Mouse (Mus musculus): ENCODE measurements around the gene Asgr1. TPM values are rescaled to one million over a fixed set of nuclear protein-coding genes. Genes with fewer than 3 reads are reported as not detected.

The Asgr1 gene
- polyA plus RNA-seq, 1 experiment from 2014 or later = 6.0 TPM

- peak overlapping the region; percentile 71 for H3K4me2 ChIP-seq (ENCODE audit: low read depth, low read length)
- H3K4me3 ChIP-seq (ENCODE audit: low read depth, low read length) = peak overlapping the region; percentile 63
- peaks cover 33% of the 10 kb centered on the region for H3K27me3 ChIP-seq (ENCODE audit: control insufficient read depth, insufficient read depth, low read depth, low read length)
- H3K4me1 ChIP-seq (ENCODE audit: control insufficient read depth, low read depth, low read length) = peaks cover 26% of the 10 kb centered on the region
- H3K9me3 ChIP-seq (replicated peaks; ENCODE audit: control insufficient read depth, low read length) = no peaks in the 10 kb centered on the region
- WGBS (ENCODE audit: insufficient replicate concordance) = 4% methylated on average over 40 of the region's 40 CpGs
- H3K9ac ChIP-seq (ENCODE audit: low read depth, low read length) = peak overlapping the region; percentile 9
- no peaks in the 10 kb centered on the region for H3K36me3 ChIP-seq (ENCODE audit: control insufficient read depth, insufficient read depth)
- peak overlapping the region; percentile 7 for H3K27ac ChIP-seq (ENCODE audit: low read length)
- ATAC-seq (ENCODE audit: low read depth) = peak; percentile 80
These were observed 32.4 kb upstream of the Asgr1 start for GRCm38 (mm10) chr11:70021264-70022132.

- H3K4me1 ChIP-seq (ENCODE audit: control insufficient read depth, low read depth, low read length) = peaks cover 21% of the 10 kb centered on the region
- no peak for ATAC-seq (ENCODE audit: low read depth)
- H3K9ac ChIP-seq (ENCODE audit: low read depth, low read length) = no peak overlapping the region
- no peak overlapping the region for H3K27ac ChIP-seq (ENCODE audit: low read length)
- H3K27me3 ChIP-seq (ENCODE audit: control insufficient read depth, insufficient read depth, low read depth, low read length) = peaks cover 38% of the 10 kb centered on the region
- no peaks in the 10 kb centered on the region for H3K9me3 ChIP-seq (replicated peaks; ENCODE audit: control insufficient read depth, low read length)
- no peaks in the 10 kb centered on the region for H3K36me3 ChIP-seq (ENCODE audit: control insufficient read depth, insufficient read depth)
- 8% methylated on average over 25 of the region's 29 CpGs for WGBS (ENCODE audit: insufficient replicate concordance)
- no peak overlapping the region; the same call in 1 of the 2 replicates for H3K4me3 ChIP-seq (ENCODE audit: low read depth, low read length)
- H3K4me2 ChIP-seq (ENCODE audit: low read depth, low read length) = peak overlapping the region; percentile 34; the same call in 1 of the 2 replicates
These were observed 30.3 kb upstream of the Asgr1 start for GRCm38 (mm10) chr11:70023481-70024150.

GRCm38 (mm10) chr11:70024151-70024514 is 29.8 kb upstream of the Asgr1 start:
- no peak overlapping the region for H3K9ac ChIP-seq (ENCODE audit: low read depth, low read length)
- peaks cover 38% of the 10 kb centered on the region for H3K27me3 ChIP-seq (ENCODE audit: control insufficient read depth, insufficient read depth, low read depth, low read length)
- H3K4me1 ChIP-seq (ENCODE audit: control insufficient read depth, low read depth, low read length) = peaks cover 21% of the 10 kb centered on the region
- no peak overlapping the region for H3K4me3 ChIP-seq (ENCODE audit: low read depth, low read length)
- no peak for ATAC-seq (ENCODE audit: low read depth)
- peak overlapping the region; percentile 34; the same call in 1 of the 2 replicates for H3K4me2 ChIP-seq (ENCODE audit: low read depth, low read length)
- no peaks in the 10 kb centered on the region for H3K9me3 ChIP-seq (replicated peaks; ENCODE audit: control insufficient read depth, low read length)
- WGBS (ENCODE audit: insufficient replicate concordance) = 20% methylated on average over 6 of the region's 6 CpGs
- no peak overlapping the region for H3K27ac ChIP-seq (ENCODE audit: low read length)
- no peaks in the 10 kb centered on the region for H3K36me3 ChIP-seq (ENCODE audit: control insufficient read depth, insufficient read depth)

GRCm38 (mm10) chr11:70026689-70027088 is 27.2 kb upstream of the Asgr1 start:
- Histone ChIP-seq H3K4me1 (ENCODE audit: control insufficient read depth, low read depth, low read length) (peaks cover 11% of the 10 kb centered on the region), H3K27ac (ENCODE audit: low read length) (no peak overlapping the region), H3K4me2 (ENCODE audit: low read depth, low read length) (peak overlapping the region; percentile 15; the same call in 1 of the 2 replicates), H3K36me3 (ENCODE audit: control insufficient read depth, insufficient read depth) (no peaks in the 10 kb centered on the region), H3K9ac (ENCODE audit: low read depth, low read length) (no peak overlapping the region), H3K27me3 (ENCODE audit: control insufficient read depth, insufficient read depth, low read depth, low read length) (peaks cover 36% of the 10 kb centered on the region), H3K9me3 (replicated peaks; ENCODE audit: control insufficient read depth, low read length) (no peaks in the 10 kb centered on the region), H3K4me3 (ENCODE audit: low read depth, low read length) (no peak overlapping the region)
- ATAC-seq (ENCODE audit: low read depth) = peak; percentile 52
- WGBS (ENCODE audit: insufficient replicate concordance) = 39% methylated on average over 19 of the region's 19 CpGs

GRCm38 (mm10) chr11:70027397-70027796 is 26.5 kb upstream of the Asgr1 start:
- Histone ChIP-seq H3K4me1 (ENCODE audit: control insufficient read depth, low read depth, low read length) (peaks cover 9% of the 10 kb centered on the region), H3K9me3 (replicated peaks; ENCODE audit: control insufficient read depth, low read length) (no peaks in the 10 kb centered on the region), H3K27ac (ENCODE audit: low read length) (no peak overlapping the region), H3K36me3 (ENCODE audit: control insufficient read depth, insufficient read depth) (no peaks in the 10 kb centered on the region), H3K27me3 (ENCODE audit: control insufficient read depth, insufficient read depth, low read depth, low read length) (peaks cover 30% of the 10 kb centered on the region), H3K4me3 (ENCODE audit: low read depth, low read length) (no peak overlapping the region), H3K4me2 (ENCODE audit: low read depth, low read length) (no peak overlapping the region), H3K9ac (ENCODE audit: low read depth, low read length) (no peak overlapping the region)
- 60% methylated on average over 9 of the region's 9 CpGs for WGBS (ENCODE audit: insufficient replicate concordance)
- no peak for ATAC-seq (ENCODE audit: low read depth)

- ATAC-seq (ENCODE audit: low read depth) = no peak
These were observed 25.3 kb upstream of the Asgr1 start for GRCm38 (mm10) chr11:70028401-70029129.

GRCm38 (mm10) chr11:70029130-70029801 is 24.6 kb upstream of the Asgr1 start:
- peaks cover 9% of the 10 kb centered on the region for H3K4me1 ChIP-seq (ENCODE audit: control insufficient read depth, low read depth, low read length)
- no peak overlapping the region for H3K9ac ChIP-seq (ENCODE audit: low read depth, low read length)
- WGBS (ENCODE audit: insufficient replicate concordance) = 5% methylated on average over 20 of the region's 20 CpGs
- H3K36me3 ChIP-seq (ENCODE audit: control insufficient read depth, insufficient read depth) = no peaks in the 10 kb centered on the region
- 0 out of 2 replicates have a peak overlapping the region, but pooled peaks have one; percentile 8 for H3K4me2 ChIP-seq (ENCODE audit: low read depth, low read length)
- peaks cover 18% of the 10 kb centered on the region for H3K27me3 ChIP-seq (ENCODE audit: control insufficient read depth, insufficient read depth, low read depth, low read length)
- ATAC-seq (ENCODE audit: low read depth) = peak; percentile 16; the same call in 1 of the 2 replicates
- H3K27ac ChIP-seq (ENCODE audit: low read length) = no peak overlapping the region
- H3K4me3 ChIP-seq (ENCODE audit: low read depth, low read length) = no peak overlapping the region
- no peaks in the 10 kb centered on the region for H3K9me3 ChIP-seq (replicated peaks; ENCODE audit: control insufficient read depth, low read length)

More at GRCm38 (mm10) chr11:70028401-70029129, 25.3 kb upstream of the Asgr1 start:
- H3K4me3 ChIP-seq (ENCODE audit: low read depth, low read length) = no peak overlapping the region
- H3K27me3 ChIP-seq (ENCODE audit: control insufficient read depth, insufficient read depth, low read depth, low read length) = peaks cover 25% of the 10 kb centered on the region
- no peak overlapping the region for H3K9ac ChIP-seq (ENCODE audit: low read depth, low read length)
- no peaks in the 10 kb centered on the region for H3K9me3 ChIP-seq (replicated peaks; ENCODE audit: control insufficient read depth, low read length)
- 0 out of 2 replicates have a peak overlapping the region, but pooled peaks have one; percentile 8 for H3K4me2 ChIP-seq (ENCODE audit: low read depth, low read length)
- 27% methylated on average over 12 of the region's 12 CpGs for WGBS (ENCODE audit: insufficient replicate concordance)
- no peak overlapping the region for H3K27ac ChIP-seq (ENCODE audit: low read length)
- H3K36me3 ChIP-seq (ENCODE audit: control insufficient read depth, insufficient read depth) = no peaks in the 10 kb centered on the region
- peaks cover 9% of the 10 kb centered on the region for H3K4me1 ChIP-seq (ENCODE audit: control insufficient read depth, low read depth, low read length)

GRCm38 (mm10) chr11:70029829-70030550 is 23.9 kb upstream of the Asgr1 start:
- 52% methylated on average over 11 of the region's 11 CpGs for WGBS (ENCODE audit: insufficient replicate concordance)
- ATAC-seq (ENCODE audit: low read depth) = no peak
- H3K36me3 ChIP-seq (ENCODE audit: control insufficient read depth, insufficient read depth) = no peaks in the 10 kb centered on the region
- no peak overlapping the region for H3K4me3 ChIP-seq (ENCODE audit: low read depth, low read length)
- no peak overlapping the region for H3K27ac ChIP-seq (ENCODE audit: low read length)
- no peaks in the 10 kb centered on the region for H3K9me3 ChIP-seq (replicated peaks; ENCODE audit: control insufficient read depth, low read length)
- no peak overlapping the region for H3K9ac ChIP-seq (ENCODE audit: low read depth, low read length)
- no peak overlapping the region for H3K4me2 ChIP-seq (ENCODE audit: low read depth, low read length)
- peaks cover 9% of the 10 kb centered on the region for H3K4me1 ChIP-seq (ENCODE audit: control insufficient read depth, low read depth, low read length)
- H3K27me3 ChIP-seq (ENCODE audit: control insufficient read depth, insufficient read depth, low read depth, low read length) = peaks cover 12% of the 10 kb centered on the region; the same call in 1 of the 2 replicates

Data from liver, embryonic 16.5 days (tissue).